Mouse (Mus musculus): ENCODE results near the gene Prss29. TPM values are rescaled to one million over a fixed set of nuclear protein-coding genes. Genes with fewer than 3 reads are reported as not detected.

The Prss29 gene
- total RNA-seq (2022): not detected

DNA sequence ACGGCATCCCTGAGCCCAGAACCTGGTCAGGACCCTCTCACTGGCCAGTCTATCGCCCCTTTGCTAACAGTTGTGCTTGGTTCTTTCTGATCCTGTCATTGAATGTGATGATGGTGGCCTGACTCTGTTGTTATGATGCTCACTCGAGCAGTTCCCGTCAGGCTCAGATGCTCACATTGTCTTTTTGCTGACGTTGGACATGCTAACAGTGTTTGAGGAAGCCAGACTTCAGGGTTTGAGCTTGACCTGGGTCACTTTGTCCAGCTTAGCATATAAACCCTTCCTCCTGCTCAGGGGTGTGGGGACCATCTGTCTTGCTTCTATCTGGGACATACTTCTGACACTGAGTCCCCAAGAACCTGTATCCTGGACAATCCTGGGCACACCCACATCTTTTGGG is at the start of gene Prss29:
Gene Prss29, plus strand, starts transcription at position 301 of the 400 bp plus-strand sequence.
- no peak for DNase-seq

DNA sequence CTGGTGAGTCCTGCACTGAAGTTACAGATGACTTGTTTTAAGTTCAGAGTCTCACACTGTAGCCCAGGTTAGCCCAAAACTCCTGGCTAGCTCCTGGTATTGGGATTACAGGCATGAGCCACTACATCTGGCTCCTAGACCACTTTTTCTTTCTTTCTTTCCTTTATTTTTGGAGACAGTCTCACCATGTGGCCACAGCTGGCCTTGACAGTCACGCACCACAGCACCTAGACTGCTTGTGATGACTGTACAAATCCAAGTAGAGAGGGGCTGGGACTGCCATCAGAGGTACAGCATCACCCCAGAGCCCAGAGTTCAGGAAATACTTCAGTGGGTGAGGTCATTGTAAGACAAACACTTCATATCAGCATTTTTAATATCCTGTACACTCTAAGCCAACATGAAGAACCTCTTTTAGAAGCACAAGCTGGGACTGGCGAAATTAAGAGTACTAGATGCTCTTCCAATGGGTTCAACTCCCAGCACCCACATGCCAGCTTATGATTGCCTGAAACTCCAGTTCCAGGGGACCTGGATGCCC is 47.6 kb upstream of the Prss29 start:
- DNase-seq: no peak

DNA sequence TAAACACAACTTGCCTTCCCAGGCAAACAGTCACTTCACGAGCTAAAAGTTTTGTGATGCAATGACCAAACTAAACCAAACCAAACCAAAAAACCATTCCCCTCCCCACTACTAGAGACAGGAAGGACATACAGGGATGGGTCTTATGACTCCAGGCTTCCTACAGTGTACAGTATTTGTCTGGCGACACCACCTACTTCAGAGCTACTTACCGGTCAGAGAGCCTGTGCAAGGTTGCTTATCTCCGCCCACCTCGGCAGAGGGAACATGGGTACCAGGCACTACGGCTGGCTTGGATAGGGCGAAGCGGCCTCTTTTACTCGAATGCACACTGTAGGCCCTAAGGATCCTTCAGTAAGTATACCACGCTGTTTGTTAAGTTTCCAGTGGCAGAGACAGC is 46.1 kb upstream of the Prss29 start:
- DNase-seq: no peak

DNA sequence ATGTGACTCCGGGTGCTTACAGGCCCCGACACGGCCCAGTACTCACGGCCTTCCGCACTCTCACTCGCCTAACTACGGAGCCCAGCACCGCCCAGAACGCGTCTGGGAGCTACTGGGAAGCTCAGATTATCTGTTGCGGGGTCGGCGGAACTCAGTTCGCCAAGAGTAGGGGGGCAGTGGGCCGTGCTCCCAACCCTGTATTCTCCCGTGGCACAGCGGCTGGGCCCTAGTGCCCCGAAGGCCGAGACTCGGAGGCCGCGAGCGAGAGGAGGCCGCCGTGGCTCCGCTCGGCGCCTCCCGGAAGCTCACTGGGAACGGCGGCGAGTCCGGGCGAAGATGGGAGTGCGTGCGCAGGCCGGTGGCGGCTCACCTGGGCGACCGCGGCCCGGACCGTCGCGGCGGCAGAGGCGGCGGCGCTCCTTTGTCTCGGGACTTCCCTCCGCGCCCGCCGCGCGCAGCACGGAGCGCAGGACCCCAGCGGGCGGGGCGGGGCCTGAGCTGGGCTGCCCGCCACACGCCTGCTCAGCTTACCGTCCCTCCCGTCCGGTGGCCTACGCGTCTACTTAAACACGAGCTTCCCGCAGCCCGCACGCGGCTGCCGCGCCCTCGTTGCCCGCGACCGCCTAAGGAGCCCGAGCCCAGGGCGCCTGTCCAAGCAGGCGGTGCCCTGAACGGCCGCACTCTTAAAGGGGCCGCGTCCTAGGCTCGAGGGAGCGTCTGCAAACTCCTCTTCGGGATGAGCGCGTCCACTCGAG is 45.3 kb upstream of the Prss29 start:
- peak; percentile 84 for DNase-seq

DNA sequence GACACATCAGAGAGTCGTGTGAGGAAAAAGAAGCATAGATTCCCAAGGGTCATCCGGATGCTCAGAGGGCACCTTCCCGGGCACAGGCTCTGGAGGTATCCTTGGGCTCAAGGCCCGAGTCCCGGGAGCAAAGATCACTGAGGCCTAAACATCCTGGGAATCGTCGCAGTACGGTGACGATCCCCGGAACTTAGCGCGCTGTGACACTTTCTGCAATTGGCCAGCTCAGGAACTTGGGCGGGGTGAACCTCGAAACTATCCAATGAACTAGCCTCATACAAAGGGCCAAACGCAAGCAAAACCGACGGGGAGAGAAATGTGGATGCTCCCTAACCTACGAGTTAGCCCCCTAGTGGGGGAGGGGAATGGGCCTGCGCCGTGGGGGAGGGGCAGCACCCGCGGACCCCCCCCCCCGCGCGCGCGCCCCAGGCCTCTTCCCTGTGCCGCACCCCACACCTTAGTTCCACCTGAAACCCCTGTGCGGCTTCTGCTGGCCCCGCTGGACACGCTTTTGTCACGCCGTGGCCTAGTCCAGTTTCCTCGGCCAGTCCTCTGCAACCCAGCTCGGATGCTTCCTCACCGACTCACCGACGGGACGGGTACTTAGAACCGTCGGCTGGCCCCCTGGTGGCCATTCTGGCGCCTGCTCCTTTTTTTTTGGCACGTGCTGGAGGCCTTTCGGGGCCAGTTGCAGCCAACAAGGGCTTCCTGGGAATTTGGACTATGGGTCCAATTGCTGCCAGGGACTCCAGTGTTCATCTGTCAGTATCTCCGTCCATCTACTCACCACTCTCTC is 44.5 kb upstream of the Prss29 start:
- peak; percentile 92 for DNase-seq

DNA sequence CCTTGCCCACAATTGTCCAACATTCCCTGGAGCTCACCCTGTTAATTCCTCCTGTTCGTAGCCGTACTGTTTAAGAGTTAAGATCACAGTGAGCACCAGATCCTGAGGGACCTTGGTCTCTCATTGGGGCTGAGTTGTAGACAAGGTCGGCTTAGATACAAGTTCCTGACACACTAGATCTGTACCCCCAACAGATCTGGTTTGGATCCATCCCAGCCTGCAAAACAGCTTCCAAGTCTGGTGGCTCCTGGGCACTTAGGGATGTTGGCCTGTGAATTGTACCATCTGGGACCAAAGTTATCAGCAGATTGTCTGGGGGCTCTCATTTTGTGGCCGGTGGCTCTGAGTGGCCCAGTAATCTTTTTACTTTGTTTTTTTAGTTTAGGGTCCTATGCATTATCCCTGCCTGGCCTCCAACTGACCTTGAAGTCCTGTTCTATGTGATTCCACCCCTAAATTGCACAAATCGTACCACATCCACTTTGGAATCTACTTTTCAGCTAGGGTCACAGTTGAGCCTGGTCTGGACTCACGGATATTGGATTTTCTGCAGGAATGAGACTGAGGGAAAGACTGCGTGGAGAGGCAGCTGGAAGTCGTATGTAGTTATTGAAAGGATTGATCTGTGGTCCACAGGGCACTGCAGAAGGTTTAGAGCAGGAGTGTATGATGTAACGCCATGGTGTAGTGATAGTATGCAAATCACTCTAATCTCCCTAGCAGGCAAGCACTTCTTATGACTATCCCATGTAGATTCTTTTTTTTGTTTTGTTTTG is 43.7 kb upstream of the Prss29 start, which contains the start of gene Ube2i:
Gene Ube2i, minus strand, starts transcription at position 52 of the 776 bp plus-strand sequence.
- DNase-seq: no peak

DNA sequence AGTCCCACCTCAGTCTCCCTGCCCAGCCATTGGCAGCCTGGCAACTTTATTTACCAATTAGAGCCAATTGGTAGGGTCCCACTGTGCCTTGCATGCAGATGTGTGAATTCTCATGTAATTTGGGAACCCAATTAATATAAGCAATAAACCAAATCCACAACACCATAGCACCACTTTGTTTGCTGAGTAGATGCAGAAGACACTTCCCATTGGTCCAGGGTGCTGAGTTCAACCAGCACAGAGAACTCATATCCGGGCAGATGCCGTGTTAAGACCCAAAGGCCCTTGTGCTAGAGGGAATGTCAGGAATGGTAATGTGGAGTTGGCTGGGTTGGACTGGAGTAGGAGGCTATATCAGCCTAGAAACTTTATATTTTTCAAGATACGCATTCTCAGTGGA is 42.6 kb upstream of the Prss29 start:
- DNase-seq: no peak

DNA sequence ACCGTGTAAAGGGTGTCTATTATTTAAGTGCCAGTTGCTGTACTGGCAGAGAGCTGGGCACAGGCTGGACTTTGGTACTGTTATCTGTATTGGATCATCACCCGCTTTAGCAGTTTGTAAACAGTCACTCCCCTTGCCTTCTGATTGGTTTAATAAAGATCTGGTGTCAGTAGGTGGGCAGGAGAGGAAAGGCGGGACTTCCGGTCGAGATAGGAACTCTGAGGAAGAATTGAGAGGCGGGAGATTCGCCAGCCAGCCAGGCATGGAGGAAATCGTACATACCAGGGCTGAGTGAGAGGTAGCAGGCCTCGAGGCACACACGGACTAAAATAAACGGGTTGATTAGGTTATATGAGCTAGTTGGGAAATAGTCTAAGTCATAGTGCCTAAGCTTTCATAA is 36.3 kb upstream of the Prss29 start:
- DNase-seq: peak; percentile 55

DNA sequence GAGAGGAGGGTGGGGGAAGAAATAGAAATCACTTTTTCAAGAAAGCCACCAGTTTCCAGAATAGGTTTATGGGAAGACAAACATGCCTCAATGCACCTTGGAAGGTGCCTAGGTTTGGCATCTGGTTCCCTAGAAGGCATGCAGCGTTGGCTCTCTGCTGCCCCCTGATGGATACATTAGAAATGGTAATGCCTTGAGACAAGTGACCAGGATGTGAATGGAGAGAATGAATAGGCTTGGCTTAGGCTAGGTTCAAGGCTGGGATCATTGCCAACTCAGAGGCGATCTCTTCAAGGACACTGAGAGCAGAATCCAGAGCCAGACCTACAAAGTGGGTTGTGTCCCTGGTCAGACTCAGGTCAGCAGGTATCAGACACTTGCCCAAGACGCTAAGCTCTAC is 33.4 kb upstream of the Prss29 start:
- peak; percentile 57 for DNase-seq

DNA sequence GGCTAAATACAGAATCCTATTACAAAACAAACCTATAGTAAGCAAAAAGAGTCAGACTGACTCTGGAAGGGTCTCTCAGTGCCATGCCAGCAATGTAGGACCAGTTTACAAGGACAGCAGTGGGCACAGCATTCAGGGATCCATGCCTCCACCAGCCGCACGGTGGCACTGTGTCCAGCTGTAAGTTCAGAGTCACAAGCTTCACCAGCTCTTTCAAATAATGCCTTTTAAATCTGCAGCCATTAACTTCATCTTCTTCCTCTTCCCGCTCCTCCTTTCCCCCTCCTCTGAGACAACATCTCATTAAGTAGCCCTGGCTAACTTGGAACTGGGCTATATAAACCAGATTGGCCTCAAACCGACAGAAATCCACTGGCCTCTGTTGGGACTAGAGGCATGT is 29.6 kb upstream of the Prss29 start:
- no peak for DNase-seq

DNA sequence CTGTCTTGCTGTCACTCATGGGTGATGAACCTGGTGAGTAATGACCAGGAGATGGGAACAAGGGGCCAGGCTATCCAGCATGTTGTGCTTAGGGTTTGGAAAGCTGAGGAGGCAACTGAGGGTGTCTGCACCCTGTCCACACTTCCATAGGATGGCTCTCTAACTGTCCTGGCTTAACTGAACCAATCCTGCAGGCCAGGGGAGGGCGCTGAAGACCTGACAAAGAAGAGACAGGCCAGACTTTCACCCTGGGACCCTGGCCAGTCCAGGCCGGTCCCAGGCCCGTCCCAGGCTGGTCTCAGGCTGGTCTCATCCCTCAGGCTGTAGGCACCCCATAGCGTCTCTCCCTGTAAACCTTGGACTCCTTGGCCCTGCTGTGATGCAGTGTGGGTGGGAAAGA is 28.0 kb upstream of the Prss29 start:
- DNase-seq: no peak

DNA sequence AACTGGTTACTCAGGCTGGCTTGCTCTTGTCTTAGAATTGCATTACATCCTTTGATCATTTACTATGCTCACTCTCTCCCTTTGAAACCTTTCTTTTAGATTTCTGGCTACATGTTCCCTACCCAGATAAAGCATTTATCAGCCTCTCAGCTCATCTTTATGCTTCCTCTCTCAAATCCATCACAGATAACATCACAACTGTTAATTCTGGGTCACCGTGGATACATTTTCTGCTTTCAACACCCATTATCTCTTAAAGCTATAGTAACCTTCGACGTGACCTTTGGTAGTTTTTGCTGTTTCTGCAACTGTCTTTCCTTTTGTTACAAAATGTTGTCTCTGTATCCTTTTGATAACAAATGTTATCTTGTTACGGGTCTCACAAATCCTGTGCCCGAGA is 25.0 kb upstream of the Prss29 start:
- DNase-seq: no peak

DNA sequence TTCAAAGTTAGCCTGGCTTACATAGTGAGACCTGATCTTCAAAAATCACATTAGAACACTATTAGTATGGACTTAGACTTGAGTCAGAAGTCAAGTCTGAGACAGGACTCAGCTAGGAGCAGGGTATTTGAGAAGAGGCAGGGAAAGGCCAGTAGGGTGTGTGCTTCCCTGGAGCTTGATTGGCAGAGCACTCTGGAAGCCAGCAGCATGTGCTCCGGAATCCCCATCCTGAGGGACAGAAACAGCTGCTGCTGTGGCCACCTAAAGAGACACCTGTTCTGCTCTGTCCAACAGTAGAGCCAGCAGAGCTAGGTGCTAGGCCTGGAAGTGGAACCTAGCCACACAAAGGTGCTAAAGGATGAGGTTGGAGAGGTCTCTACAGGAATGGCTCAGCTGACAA is 24.3 kb upstream of the Prss29 start:
- no peak for DNase-seq

DNA sequence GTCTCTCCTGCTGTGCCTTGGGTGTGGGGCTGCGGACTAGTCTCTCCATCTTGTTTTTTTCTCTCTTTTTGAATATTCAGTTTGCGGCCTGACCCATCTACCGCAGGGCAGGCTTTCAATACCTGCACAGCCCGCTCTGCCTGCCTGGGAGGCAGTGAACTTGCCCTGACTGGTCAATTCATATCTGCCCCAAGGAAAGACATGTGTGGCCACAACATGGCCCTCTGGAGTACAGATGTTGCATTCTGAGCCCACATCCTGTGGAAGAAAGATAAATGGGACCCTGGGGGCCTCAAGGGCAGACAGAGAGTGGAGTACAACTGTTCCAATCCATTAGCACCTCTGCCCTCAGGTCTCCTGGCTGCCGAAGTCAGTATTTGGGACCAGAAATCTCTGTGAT is 20.4 kb upstream of the Prss29 start, which contains the start of gene Prss34:
Gene Prss34, plus strand, starts transcription at position 301 of the 400 bp plus-strand sequence.
- DNase-seq: no peak

DNA sequence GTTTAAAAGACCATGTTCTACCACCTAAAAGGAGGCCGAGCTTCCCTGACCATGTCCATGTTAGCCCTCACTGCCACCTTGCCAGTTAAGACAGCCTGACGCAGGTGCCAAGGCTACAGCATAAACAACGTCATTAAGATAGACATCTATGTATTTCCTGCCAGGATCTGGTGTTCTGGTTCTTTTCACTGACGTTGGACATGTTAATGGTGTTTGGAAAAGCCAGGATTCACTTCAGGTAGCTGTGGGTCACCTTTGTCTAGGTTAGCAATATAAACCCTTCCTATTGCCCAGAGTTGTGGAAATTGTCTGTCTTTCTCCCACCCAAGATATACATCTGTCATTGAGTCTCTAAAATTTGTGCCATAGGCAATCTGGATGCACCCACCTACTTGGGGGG is 10.1 kb upstream of the Prss29 start, which contains the start of gene Prss28:
Gene Prss28, plus strand, starts transcription at position 301 of the 400 bp plus-strand sequence.
- DNase-seq: no peak

DNA sequence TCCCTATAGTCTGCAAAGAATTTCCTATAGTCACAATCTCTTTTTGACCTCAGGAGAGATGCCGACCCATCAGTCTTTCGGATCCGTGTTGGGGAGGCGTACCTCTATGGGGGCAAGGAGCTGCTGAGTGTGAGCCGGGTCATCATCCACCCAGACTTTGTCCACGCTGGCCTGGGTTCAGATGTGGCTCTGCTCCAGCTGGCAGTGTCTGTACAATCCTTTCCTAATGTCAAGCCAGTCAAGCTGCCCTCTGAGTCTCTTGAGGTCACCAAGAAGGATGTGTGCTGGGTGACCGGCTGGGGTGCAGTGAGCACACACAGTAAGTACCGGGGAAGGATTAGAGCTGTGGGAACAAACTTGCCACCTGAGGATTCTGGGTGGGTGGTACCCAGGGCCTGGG is 2.4 kb downstream of the Prss29 start:
- DNase-seq: no peak

DNA sequence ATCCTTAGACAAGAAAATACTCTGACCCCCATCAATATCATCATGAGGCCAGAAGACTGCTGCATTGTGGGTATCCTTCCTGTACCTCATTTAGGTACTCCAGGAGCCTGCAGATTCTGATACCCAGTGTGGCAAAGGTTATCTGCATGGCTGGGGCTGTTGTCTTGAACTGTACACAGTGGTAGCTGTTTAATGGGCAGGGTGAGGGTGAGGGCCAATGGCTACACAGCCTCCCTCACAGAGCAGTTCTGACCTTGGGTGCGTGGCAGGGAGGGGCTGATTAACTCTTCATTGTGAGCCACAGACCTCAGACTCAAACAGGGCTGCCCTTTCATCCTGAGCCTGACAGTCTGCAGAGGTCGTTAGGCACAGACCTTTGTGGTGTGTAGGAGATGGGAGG is 4.5 kb downstream of the Prss29 start:
- DNase-seq: no peak

DNA sequence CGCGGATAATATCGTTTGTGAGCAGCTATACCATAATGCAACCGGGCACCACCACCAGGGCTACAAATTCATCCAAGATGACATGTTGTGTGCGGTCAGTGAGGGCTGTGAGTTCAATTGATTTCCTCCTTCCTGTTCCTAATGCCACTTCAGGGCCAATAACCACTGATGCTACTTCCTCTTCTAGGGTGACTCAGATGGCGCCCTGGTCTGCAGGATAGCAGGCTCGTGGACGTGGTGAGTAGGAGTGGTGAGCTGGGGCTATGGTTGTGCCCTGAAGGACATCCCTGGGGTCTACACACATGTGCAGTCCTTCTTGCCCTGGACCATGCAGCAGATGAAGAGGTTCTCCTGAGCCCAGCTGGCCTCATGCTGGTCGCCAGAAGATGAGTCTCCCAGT is 13.9 kb downstream of the Prss29 start:
- no peak for DNase-seq

DNA sequence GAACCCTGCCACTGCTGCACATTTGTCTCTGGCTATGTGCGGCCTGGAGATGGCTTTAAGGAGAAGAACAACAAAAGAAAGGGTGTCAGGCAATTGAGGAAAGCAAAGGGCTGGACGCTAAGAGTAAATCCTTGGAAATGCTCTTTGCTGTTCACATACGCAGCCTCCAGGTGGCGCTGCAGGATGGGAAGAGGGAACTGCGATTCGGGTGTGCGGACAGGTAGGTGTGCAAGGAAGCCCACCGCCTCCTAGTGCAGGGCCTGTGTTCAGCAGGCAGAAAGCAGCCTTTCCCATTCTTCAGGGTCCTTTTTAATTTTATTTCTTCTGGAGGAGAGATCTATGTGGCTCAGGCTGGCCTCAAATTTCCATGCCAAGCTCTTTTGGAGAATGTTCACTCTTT is 15.5 kb downstream of the Prss29 start:
- peak; percentile 22 for DNase-seq

DNA sequence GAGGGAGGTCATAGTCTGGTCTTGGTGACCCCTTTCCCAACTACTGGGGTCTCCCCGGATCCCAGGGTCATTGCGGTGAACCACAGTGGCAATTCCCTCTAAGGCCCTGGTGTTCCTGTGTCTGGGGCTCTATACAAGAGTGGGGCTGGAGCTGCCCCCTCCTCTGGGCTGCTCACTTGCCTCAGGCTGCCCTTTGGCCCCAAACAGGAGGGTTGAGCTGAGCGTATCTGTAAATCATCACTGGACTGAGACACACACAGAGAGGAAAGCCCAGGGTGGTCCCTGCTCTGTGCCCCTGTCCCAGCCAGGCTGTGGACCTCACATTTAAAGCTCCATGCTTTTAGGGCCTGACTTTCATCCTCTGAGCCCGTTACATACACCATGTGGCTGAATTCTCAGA is 19.8 kb downstream of the Prss29 start:
- DNase-seq: no peak

DNA sequence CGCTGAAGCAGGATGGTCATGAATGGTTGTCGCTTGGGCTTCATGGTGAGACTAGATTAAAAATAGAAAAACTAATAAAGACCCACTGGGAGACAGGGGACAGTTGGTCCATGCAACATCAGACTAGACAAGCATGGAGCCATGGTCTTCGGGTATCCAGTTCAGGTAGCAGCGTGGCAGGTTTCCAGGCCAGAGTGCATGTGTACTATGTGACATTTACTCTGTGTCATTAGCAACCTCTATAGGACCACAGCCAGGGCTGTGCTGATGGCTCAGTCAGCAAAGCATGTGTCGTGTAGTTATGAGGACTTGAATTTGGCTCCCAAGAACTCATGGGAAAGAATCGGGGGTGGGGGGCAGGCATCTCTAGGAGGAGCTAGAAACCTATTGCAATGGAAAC is 21.5 kb downstream of the Prss29 start:
- no peak for DNase-seq

DNA sequence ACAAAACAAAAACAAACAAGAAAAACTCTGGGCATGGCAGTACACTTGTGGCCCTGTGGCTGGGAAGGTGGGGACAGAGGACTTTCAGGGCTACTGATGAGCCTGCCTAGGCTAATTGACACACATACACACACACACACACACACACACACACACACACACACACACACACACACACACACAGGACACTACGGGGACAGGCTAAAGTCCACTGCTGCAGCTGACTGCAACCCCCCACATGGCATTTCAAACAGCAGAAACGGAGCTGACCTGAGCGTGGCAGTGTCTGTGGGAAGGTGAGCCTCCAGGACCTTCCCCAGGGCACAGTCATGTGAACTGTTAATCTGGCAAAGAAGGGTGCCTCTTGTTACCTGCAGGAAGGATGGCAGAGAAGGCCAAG is 23.0 kb downstream of the Prss29 start:
- no peak for DNase-seq

DNA sequence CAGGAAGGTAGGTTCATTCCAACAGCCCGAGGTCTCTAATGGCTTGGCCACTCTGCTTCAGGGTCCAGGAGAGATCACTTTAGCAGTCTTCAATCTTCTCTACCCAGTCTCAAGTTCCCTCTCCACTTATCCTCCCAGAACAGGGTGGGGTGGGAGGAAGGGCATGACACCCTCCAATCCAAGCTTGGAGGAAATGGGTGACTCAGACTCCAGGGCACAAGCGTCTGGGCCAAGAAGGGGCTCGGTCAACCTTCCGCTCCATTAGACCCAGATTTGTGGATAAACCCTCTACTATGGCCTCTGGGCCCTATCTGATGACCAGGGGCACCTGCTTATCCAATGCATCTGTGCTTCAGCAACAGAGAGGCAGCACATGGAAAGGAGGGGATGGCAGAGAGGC is 27.0 kb downstream of the Prss29 start, which contains the start of gene Tpsab1:
Gene Tpsab1, minus strand, starts transcription at position 101 of the 400 bp plus-strand sequence.
- DNase-seq: no peak

Measured in adrenal gland, adult 8-10 months (tissue).